Mouse (Mus musculus): ENCODE measurements around the gene Nutm1. TPM values are rescaled to one million over a fixed set of nuclear protein-coding genes. Genes with fewer than 3 reads are reported as not detected.
A peak's percentile ranks its signal among the peaks of the same experiment; 100 is the strongest.

The Nutm1 gene
- polyA plus RNA-seq, 1 experiment from 2014 or later = not detected

GRCm38 (mm10) chr2:112284363-112285030 lies 25.4 kb upstream of the Nutm1 start:
- peak; percentile 93 for ATAC-seq
- WGBS = under 1% methylated on average over 21 of the region's 21 CpGs
- Histone ChIP-seq H3K4me1 (replicated peaks; ENCODE audit: control insufficient read depth, insufficient read depth, low read length) (peaks cover 7% of the 10 kb centered on the region), H3K9ac (replicated peaks; ENCODE audit: low read depth, low read length) (peak overlapping the region; percentile 60), H3K4me3 (replicated peaks; ENCODE audit: low read length) (peak overlapping the region; percentile 43), H3K36me3 (ENCODE audit: control insufficient read depth, insufficient read depth) (no peaks in the 10 kb centered on the region), H3K4me2 (ENCODE audit: low read length) (peak overlapping the region; percentile 80), H3K27ac (ENCODE audit: low read length) (no peak overlapping the region), H3K27me3 (replicated peaks; ENCODE audit: control insufficient read depth, insufficient read depth, low read length) (no peaks in the 10 kb centered on the region), H3K9me3 (ENCODE audit: control insufficient read depth, low read length) (no peaks in the 10 kb centered on the region)

DNA sequence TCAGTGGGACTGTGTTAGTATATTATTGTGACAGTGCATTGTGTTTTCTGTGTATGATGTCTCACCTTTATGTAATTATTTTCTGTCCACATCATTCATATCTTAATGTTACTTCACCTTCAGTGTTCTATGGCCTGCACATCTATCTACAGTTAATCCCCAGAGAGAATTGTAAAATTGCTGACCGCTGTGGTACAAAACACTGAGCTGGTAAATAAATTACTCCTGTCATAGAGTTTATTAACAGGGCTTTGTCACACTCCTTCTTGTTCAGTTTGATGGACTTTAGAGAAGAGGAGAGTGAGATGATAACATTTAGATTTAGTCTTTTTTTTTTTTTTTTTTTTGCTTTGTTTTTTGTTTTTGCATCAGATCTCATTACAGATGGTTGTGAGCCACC lies 23.8 kb upstream of the Nutm1 start:
- H3K4me3 ChIP-seq (replicated peaks; ENCODE audit: low read length) = no peak overlapping the region
- ATAC-seq = no peak
- H3K27ac ChIP-seq (ENCODE audit: low read length) = no peak overlapping the region
- H3K9me3 ChIP-seq (ENCODE audit: control insufficient read depth, low read length) = no peaks in the 10 kb centered on the region
- peaks cover 7% of the 10 kb centered on the region for H3K4me1 ChIP-seq (replicated peaks; ENCODE audit: control insufficient read depth, insufficient read depth, low read length)
- whole genome bisulfite sequencing = 94% methylated on average over 1 of the region's 1 CpGs
- no peaks in the 10 kb centered on the region for H3K27me3 ChIP-seq (replicated peaks; ENCODE audit: control insufficient read depth, insufficient read depth, low read length)
- H3K36me3 ChIP-seq (ENCODE audit: control insufficient read depth, insufficient read depth) = no peaks in the 10 kb centered on the region
- no peak overlapping the region for H3K9ac ChIP-seq (replicated peaks; ENCODE audit: low read depth, low read length)
- H3K4me2 ChIP-seq (ENCODE audit: low read length) = no peak overlapping the region

DNA sequence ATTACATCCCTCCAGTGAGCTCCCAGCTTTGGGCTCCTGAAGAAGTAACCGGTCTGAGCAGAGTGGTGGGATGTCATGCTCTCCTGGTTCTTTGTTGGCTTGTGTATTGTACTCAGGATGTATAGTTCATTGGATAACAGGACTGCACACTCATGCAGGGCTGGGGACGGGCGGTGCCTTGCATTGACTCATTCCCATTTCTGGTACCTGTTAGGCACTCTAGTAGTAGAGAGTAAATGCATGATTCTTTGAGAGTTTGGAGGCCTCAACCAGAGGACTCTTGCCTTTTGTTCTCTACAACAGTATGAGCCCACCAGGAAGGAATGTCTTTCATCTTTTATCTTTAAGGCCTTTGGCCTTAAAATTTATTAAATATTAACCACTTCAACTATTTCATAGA lies 17.8 kb upstream of the Nutm1 start:
- Histone ChIP-seq H3K27ac (ENCODE audit: low read length) (no peak overlapping the region), H3K27me3 (replicated peaks; ENCODE audit: control insufficient read depth, insufficient read depth, low read length) (no peaks in the 10 kb centered on the region), H3K4me2 (ENCODE audit: low read length) (no peak overlapping the region), H3K9ac (replicated peaks; ENCODE audit: low read depth, low read length) (no peak overlapping the region), H3K4me3 (replicated peaks; ENCODE audit: low read length) (no peak overlapping the region), H3K36me3 (ENCODE audit: control insufficient read depth, insufficient read depth) (no peaks in the 10 kb centered on the region), H3K9me3 (ENCODE audit: control insufficient read depth, low read length) (no peaks in the 10 kb centered on the region), H3K4me1 (replicated peaks; ENCODE audit: control insufficient read depth, insufficient read depth, low read length) (no peaks in the 10 kb centered on the region)
- WGBS = 95% methylated on average over 3 of the region's 3 CpGs
- ATAC-seq = no peak

DNA sequence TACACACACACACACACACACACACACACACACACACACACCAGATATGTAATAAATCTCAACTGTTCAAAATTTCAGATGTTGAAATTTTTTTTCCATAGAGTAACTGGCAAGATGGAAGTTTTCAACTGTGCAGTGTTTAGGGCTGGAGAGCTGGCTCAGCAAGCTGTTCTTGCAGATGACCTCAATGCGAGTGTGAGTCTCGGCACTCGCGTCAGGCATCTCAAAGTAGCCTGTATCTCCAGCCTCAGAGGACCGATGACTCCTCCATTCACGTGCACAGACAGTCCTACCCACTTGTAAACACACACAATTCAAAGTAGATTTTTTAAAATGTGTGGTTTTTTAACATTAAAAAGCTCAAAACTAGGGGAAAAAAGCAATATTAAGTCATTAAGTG lies 14.4 kb upstream of the Nutm1 start:
- no peak overlapping the region for H3K9ac ChIP-seq (replicated peaks; ENCODE audit: low read depth, low read length)
- H3K9me3 ChIP-seq (ENCODE audit: control insufficient read depth, low read length) = no peaks in the 10 kb centered on the region
- H3K4me1 ChIP-seq (replicated peaks; ENCODE audit: control insufficient read depth, insufficient read depth, low read length) = peaks cover 14% of the 10 kb centered on the region
- 94% methylated on average over 6 of the region's 6 CpGs for WGBS
- H3K27ac ChIP-seq (ENCODE audit: low read length) = no peak overlapping the region
- H3K4me2 ChIP-seq (ENCODE audit: low read length) = no peak overlapping the region
- H3K36me3 ChIP-seq (ENCODE audit: control insufficient read depth, insufficient read depth) = no peaks in the 10 kb centered on the region
- H3K27me3 ChIP-seq (replicated peaks; ENCODE audit: control insufficient read depth, insufficient read depth, low read length) = no peaks in the 10 kb centered on the region
- ATAC-seq = no peak
- no peak overlapping the region for H3K4me3 ChIP-seq (replicated peaks; ENCODE audit: low read length)

DNA sequence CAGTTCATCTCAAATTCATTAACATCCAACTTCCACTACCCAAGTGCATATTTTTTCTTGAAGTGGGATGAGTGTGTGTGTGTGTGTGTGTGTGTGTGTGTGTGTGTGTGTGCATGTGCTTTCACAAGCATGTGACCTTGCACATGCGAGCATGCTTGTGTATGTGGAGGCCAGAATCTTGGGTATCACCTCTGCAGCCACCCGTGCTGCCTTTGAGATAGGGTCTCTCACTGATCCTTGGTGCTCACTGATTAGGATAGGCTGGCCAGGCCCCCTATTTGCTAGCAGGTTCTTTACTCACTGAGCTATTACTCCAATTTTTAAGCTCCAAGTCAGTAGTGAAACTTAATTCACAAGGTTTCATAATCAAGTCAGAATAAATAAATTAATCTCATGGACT lies 13.8 kb upstream of the Nutm1 start:
- Histone ChIP-seq H3K36me3 (ENCODE audit: control insufficient read depth, insufficient read depth) (no peaks in the 10 kb centered on the region), H3K27me3 (replicated peaks; ENCODE audit: control insufficient read depth, insufficient read depth, low read length) (no peaks in the 10 kb centered on the region), H3K4me2 (ENCODE audit: low read length) (no peak overlapping the region), H3K9ac (replicated peaks; ENCODE audit: low read depth, low read length) (no peak overlapping the region), H3K9me3 (ENCODE audit: control insufficient read depth, low read length) (no peaks in the 10 kb centered on the region), H3K4me1 (replicated peaks; ENCODE audit: control insufficient read depth, insufficient read depth, low read length) (peaks cover 17% of the 10 kb centered on the region), H3K27ac (ENCODE audit: low read length) (no peak overlapping the region), H3K4me3 (replicated peaks; ENCODE audit: low read length) (no peak overlapping the region)
- ATAC-seq = no peak
- 97% methylated on average over 2 of the region's 2 CpGs for WGBS

GRCm38 (mm10) chr2:112270011-112270410 lies 10.9 kb upstream of the Nutm1 start:
- H3K36me3 ChIP-seq (ENCODE audit: control insufficient read depth, insufficient read depth) = no peaks in the 10 kb centered on the region
- no peaks in the 10 kb centered on the region for H3K9me3 ChIP-seq (ENCODE audit: control insufficient read depth, low read length)
- H3K4me3 ChIP-seq (replicated peaks; ENCODE audit: low read length) = no peak overlapping the region
- no peak for ATAC-seq
- WGBS = 88% methylated on average over 2 of the region's 2 CpGs
- H3K4me1 ChIP-seq (replicated peaks; ENCODE audit: control insufficient read depth, insufficient read depth, low read length) = peaks cover 29% of the 10 kb centered on the region
- no peak overlapping the region for H3K4me2 ChIP-seq (ENCODE audit: low read length)
- H3K27me3 ChIP-seq (replicated peaks; ENCODE audit: control insufficient read depth, insufficient read depth, low read length) = no peaks in the 10 kb centered on the region
- no peak overlapping the region for H3K27ac ChIP-seq (ENCODE audit: low read length)
- H3K9ac ChIP-seq (replicated peaks; ENCODE audit: low read depth, low read length) = no peak overlapping the region

DNA sequence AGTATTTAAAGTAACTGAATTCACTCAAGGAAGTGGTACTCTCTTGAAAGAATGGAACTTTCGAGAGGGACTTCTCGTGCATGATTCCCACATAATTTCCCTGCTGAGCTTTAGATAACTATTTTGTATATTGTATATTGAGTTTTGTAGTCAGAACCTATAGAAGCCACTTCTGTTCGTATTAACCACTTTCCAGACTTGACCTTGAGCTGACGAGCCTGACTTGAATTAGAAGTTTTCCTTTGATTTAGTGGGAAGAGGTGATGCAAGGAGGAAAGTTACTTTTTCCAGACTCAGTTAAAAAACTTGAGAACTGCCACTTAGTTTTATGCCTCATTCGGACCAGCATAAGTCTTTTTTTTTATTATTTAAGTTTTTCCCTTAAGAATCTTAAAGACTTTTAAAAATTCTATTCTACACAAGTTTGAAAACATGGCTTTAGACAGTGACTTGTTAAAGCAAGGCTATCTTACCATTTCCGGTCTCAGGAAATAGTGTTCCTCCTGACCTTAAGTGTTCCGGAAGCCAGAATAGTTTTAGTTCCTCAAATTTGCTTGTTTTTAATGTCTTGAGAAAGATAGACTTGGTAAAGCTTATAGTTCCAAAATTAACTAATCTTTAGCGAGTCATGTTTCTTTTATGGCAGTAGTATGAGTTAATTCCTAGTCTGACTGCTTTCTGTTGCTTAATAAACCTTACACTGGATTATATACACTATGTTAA lies 8.6 kb upstream of the Nutm1 start:
- peak overlapping the region; percentile 57 for H3K4me2 ChIP-seq (ENCODE audit: low read length)
- no peak for ATAC-seq
- H3K36me3 ChIP-seq (ENCODE audit: control insufficient read depth, insufficient read depth) = no peaks in the 10 kb centered on the region
- H3K27ac ChIP-seq (ENCODE audit: low read length) = no peak overlapping the region
- H3K4me1 ChIP-seq (replicated peaks; ENCODE audit: control insufficient read depth, insufficient read depth, low read length) = peaks cover 37% of the 10 kb centered on the region
- no peaks in the 10 kb centered on the region for H3K9me3 ChIP-seq (ENCODE audit: control insufficient read depth, low read length)
- H3K27me3 ChIP-seq (replicated peaks; ENCODE audit: control insufficient read depth, insufficient read depth, low read length) = no peaks in the 10 kb centered on the region
- H3K9ac ChIP-seq (replicated peaks; ENCODE audit: low read depth, low read length) = no peak overlapping the region
- H3K4me3 ChIP-seq (replicated peaks; ENCODE audit: low read length) = 0 out of 2 replicates have a peak overlapping the region, but pooled peaks have one; percentile 12
- 75% methylated on average over 8 of the region's 8 CpGs for WGBS

- no peak overlapping the region for H3K27ac ChIP-seq (ENCODE audit: low read length)
- H3K27me3 ChIP-seq (replicated peaks; ENCODE audit: control insufficient read depth, insufficient read depth, low read length) = no peaks in the 10 kb centered on the region
- WGBS = 48% methylated on average over 10 of the region's 10 CpGs
Observed at GRCm38 (mm10) chr2:112266780-112267179, 7.7 kb upstream of the Nutm1 start.

DNA sequence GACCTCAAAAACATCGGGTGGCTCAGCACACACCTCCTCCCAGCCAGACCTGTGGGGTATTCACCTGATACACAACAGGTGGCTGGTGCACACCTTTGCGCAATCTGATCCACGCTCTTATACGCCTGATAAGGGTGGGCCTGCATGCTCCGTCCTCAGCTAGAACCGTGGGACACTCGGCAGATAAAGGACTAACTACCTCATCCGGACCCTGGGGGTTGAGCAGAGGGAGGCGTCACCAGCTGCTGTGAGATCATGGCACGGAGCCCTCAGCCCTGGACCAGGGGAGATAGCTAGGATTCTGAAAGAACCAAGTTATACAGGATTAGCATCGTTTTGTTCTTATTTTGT lies 7.1 kb upstream of the Nutm1 start, which contains the start of gene Gm21985:
Gene Gm21985 (plus strand): TSS at position 73 of the 351 bp plus-strand sequence.
- Histone ChIP-seq H3K27ac (ENCODE audit: low read length) (peak within 1 kb of the TSS; percentile 90), H3K36me3 (ENCODE audit: control insufficient read depth, insufficient read depth) (no peaks in the 10 kb centered on the region), H3K4me1 (replicated peaks; ENCODE audit: control insufficient read depth, insufficient read depth, low read length) (peaks cover 37% of the 10 kb centered on the region), H3K27me3 (replicated peaks; ENCODE audit: control insufficient read depth, insufficient read depth, low read length) (no peaks in the 10 kb centered on the region), H3K4me2 (ENCODE audit: low read length) (peak within 1 kb of the TSS; percentile 72), H3K9ac (replicated peaks; ENCODE audit: low read depth, low read length) (peak within 1 kb of the TSS; percentile 58), H3K9me3 (ENCODE audit: control insufficient read depth, low read length) (no peaks in the 10 kb centered on the region), H3K4me3 (replicated peaks; ENCODE audit: low read length) (peak within 1 kb of the TSS; percentile 69)
- 2% methylated on average over 11 of the region's 11 CpGs for whole genome bisulfite sequencing
- ATAC-seq = peak; percentile 29

More at GRCm38 (mm10) chr2:112266780-112267179, 7.7 kb upstream of the Nutm1 start:
- peaks cover 40% of the 10 kb centered on the region for H3K4me1 ChIP-seq (replicated peaks; ENCODE audit: control insufficient read depth, insufficient read depth, low read length)
- H3K9me3 ChIP-seq (ENCODE audit: control insufficient read depth, low read length) = no peaks in the 10 kb centered on the region
- peak overlapping the region; percentile 57 for H3K4me2 ChIP-seq (ENCODE audit: low read length)
- 0 out of 2 replicates have a peak overlapping the region, but pooled peaks have one; percentile 2 for H3K9ac ChIP-seq (replicated peaks; ENCODE audit: low read depth, low read length)
- no peaks in the 10 kb centered on the region for H3K36me3 ChIP-seq (ENCODE audit: control insufficient read depth, insufficient read depth)
- H3K4me3 ChIP-seq (replicated peaks; ENCODE audit: low read length) = peak overlapping the region; percentile 69
- no peak for ATAC-seq

Data from forebrain, embryonic 16.5 days (tissue).